Mouse (Mus musculus) midbrain, embryonic 14.5 days (tissue): ENCODE measurements at regions not wholly inside any gene's neighbourhood (a gene's known extent, or its start where the extent isn't known, plus 50 kb on each side); places are given as distances from the start of the nearest gene placed in this dataset.

Experiments
- ATAC-seq: fragments of 200-750 bp; cut with Nextera tagmentation; 2 replicates; pipeline ENCODE4 v1.8.0; 2017; ENCODE audit warnings: moderate number of reproducible peaks, moderate library complexity; ENCODE audit not compliant: low FRiP score, low TSS enrichment
- DNase-seq: peaks from one replicate; pipeline ENCODE4 v3.0.0-alpha.2; 2015
- H3K27ac ChIP-seq: fragments of 300-500 bp; sonication (generic); replicated peaks from 2 replicates; pipeline ENCODE4 v1.5.1; 2014; ENCODE audit warnings: mild to moderate bottlenecking, low read depth, low read length, moderate library complexity
- H3K27me3 ChIP-seq: fragments of 300-500 bp; sonication (generic); 2 replicates; pipeline ENCODE4 v1.6.1; 2014; ENCODE audit warnings: low read length, control low read depth, mixed read lengths; ENCODE audit not compliant: control insufficient read depth, insufficient read depth
- H3K36me3 ChIP-seq: fragments of 300-500 bp; sonication (generic); 2 replicates; pipeline ENCODE4 v1.6.1; 2014; ENCODE audit warnings: low read length, control low read depth; ENCODE audit not compliant: control insufficient read depth, insufficient read depth
- H3K4me1 ChIP-seq: fragments of 300-500 bp; sonication (generic); 2 replicates; pipeline ENCODE4 v1.6.1; 2014; ENCODE audit warnings: mild to moderate bottlenecking, antibody characterized with exemption, low read length, control low read depth; ENCODE audit not compliant: control insufficient read depth, insufficient read depth
- H3K4me2 ChIP-seq: fragments of 300-500 bp; sonication (generic); 2 replicates; pipeline ENCODE4 v1.6.1; 2014; ENCODE audit warnings: mild to moderate bottlenecking, low read length, moderate library complexity
- H3K4me3 ChIP-seq: fragments of 300-500 bp; sonication (generic); replicated peaks from 2 replicates; pipeline ENCODE4 v1.5.1; 2014; ENCODE audit warnings: low read depth, low read length
- H3K9ac ChIP-seq: fragments of 300-500 bp; sonication (generic); replicated peaks from 2 replicates; pipeline ENCODE4 v1.6.1; 2014; ENCODE audit warnings: mild to moderate bottlenecking, low read length, moderate library complexity
- H3K9me3 ChIP-seq: fragments of 300-500 bp; sonication (generic); 2 replicates; pipeline ENCODE4 v1.6.1; 2016; ENCODE audit warnings: low read length, control low read depth, mixed read lengths; ENCODE audit not compliant: control insufficient read depth
- WGBS: fragments of 180-500 bp; shearing (Covaris S2); extraction: QIAGEN DNeasy Blood & Tissue Kit; methylation state at CpG from one replicate; pipeline ENCODE4 v1.1.7; 2014; 5-methylcytosine and 5-hydroxymethylcytosine counted together

GRCm38 (mm10) chr12:49449396-49449795 is 64.4 kb downstream of the Gm43517 start:
- WGBS, result 89% methylated on average over 3 of the region's 3 CpGs
- H3K4me2 ChIP-seq, result no peak overlapping the region
- no peaks in the 10 kb centered on the region for H3K36me3 ChIP-seq
- no peak overlapping the region for H3K4me3 ChIP-seq
- no peaks in the 10 kb centered on the region for H3K27me3 ChIP-seq
- H3K9ac ChIP-seq, result no peak overlapping the region
- H3K27ac ChIP-seq, result no peak overlapping the region
- ATAC-seq, result no peak
- H3K9me3 ChIP-seq, result no peaks in the 10 kb centered on the region
- no peak for DNase-seq
- no peaks in the 10 kb centered on the region for H3K4me1 ChIP-seq

- Histone ChIP-seq H3K9ac (no peak overlapping the region), H3K4me1 (no peaks in the 10 kb centered on the region), H3K4me2 (no peak overlapping the region), H3K9me3 (no peaks in the 10 kb centered on the region), H3K4me3 (no peak overlapping the region), H3K27ac (no peak overlapping the region), H3K36me3 (no peaks in the 10 kb centered on the region), H3K27me3 (no peaks in the 10 kb centered on the region)
- WGBS, result 82% methylated on average over 1 of the region's 1 CpGs
- DNase-seq, result no peak
- ATAC-seq, result no peak
Observed at GRCm38 (mm10) chr12:49468059-49468458, 83.1 kb downstream of the Gm43517 start.

- no peak for ATAC-seq
- DNase-seq, result no peak
- Histone ChIP-seq H3K36me3 (no peaks in the 10 kb centered on the region), H3K9ac (no peak overlapping the region), H3K27me3 (no peaks in the 10 kb centered on the region), H3K4me1 (no peaks in the 10 kb centered on the region), H3K4me3 (no peak overlapping the region), H3K27ac (no peak overlapping the region), H3K4me2 (no peak overlapping the region), H3K9me3 (no peaks in the 10 kb centered on the region)
- 91% methylated on average over 3 of the region's 3 CpGs for WGBS
Observed at GRCm38 (mm10) chr12:49473371-49473770, 88.4 kb downstream of the Gm43517 start.

GRCm38 (mm10) chr12:49480656-49481055 is 95.7 kb downstream of the Gm43517 start:
- H3K4me3 ChIP-seq, result no peak overlapping the region
- H3K36me3 ChIP-seq, result no peaks in the 10 kb centered on the region
- H3K27me3 ChIP-seq, result no peaks in the 10 kb centered on the region
- WGBS, result 46% methylated on average over 3 of the region's 3 CpGs
- DNase-seq (peak; percentile 48), ATAC-seq (no peak)
- peaks cover 11% of the 10 kb centered on the region for H3K4me1 ChIP-seq
- no peaks in the 10 kb centered on the region for H3K9me3 ChIP-seq
- no peak overlapping the region for H3K27ac ChIP-seq
- H3K4me2 ChIP-seq, result 0 out of 2 replicates have a peak overlapping the region, but pooled peaks have one; percentile 15
- no peak overlapping the region for H3K9ac ChIP-seq

GRCm38 (mm10) chr12:49481151-49481550 is 96.2 kb downstream of the Gm43517 start:
- ATAC-seq (no peak), DNase-seq (peak; percentile 46)
- no peaks in the 10 kb centered on the region for H3K27me3 ChIP-seq
- no peaks in the 10 kb centered on the region for H3K9me3 ChIP-seq
- peak overlapping the region; percentile 15; the same call in 1 of the 2 replicates for H3K4me2 ChIP-seq
- H3K4me1 ChIP-seq, result peaks cover 11% of the 10 kb centered on the region
- H3K4me3 ChIP-seq, result no peak overlapping the region
- WGBS, result 52% methylated on average over 8 of the region's 8 CpGs
- H3K9ac ChIP-seq, result no peak overlapping the region
- 0 out of 2 replicates have a peak overlapping the region, but pooled peaks have one; percentile 20 for H3K27ac ChIP-seq
- no peaks in the 10 kb centered on the region for H3K36me3 ChIP-seq

- Histone ChIP-seq H3K4me3 (no peak overlapping the region), H3K36me3 (no peaks in the 10 kb centered on the region), H3K9ac (no peak overlapping the region), H3K9me3 (no peaks in the 10 kb centered on the region), H3K4me1 (peaks cover 11% of the 10 kb centered on the region), H3K27ac (no peak overlapping the region), H3K4me2 (no peak overlapping the region), H3K27me3 (no peaks in the 10 kb centered on the region)
- DNase-seq (no peak), ATAC-seq (no peak)
- 87% methylated on average over 4 of the region's 4 CpGs for WGBS
Observed at GRCm38 (mm10) chr12:49482367-49482766, 97.4 kb downstream of the Gm43517 start.

GRCm38 (mm10) chr12:49484070-49484770 is 99.2 kb downstream of the Gm43517 start:
- Histone ChIP-seq H3K27ac (0 out of 2 replicates have a peak overlapping the region, but pooled peaks have one; percentile 45), H3K36me3 (no peaks in the 10 kb centered on the region), H3K4me3 (no peak overlapping the region), H3K9me3 (no peaks in the 10 kb centered on the region), H3K27me3 (no peaks in the 10 kb centered on the region), H3K4me2 (no peak overlapping the region), H3K9ac (no peak overlapping the region), H3K4me1 (peaks cover 11% of the 10 kb centered on the region)
- WGBS, result 10% methylated on average over 4 of the region's 4 CpGs
- ATAC-seq (peak; percentile 82), DNase-seq (peak; percentile 75)

- H3K9me3 ChIP-seq, result no peaks in the 10 kb centered on the region
- ATAC-seq (no peak), DNase-seq (no peak)
- no peak overlapping the region for H3K4me2 ChIP-seq
- no peaks in the 10 kb centered on the region for H3K4me1 ChIP-seq
- no peaks in the 10 kb centered on the region for H3K27me3 ChIP-seq
- H3K27ac ChIP-seq, result no peak overlapping the region
- no peaks in the 10 kb centered on the region for H3K36me3 ChIP-seq
- no peak overlapping the region for H3K9ac ChIP-seq
- H3K4me3 ChIP-seq, result no peak overlapping the region
Observed at GRCm38 (mm10) chr12:49513131-49513530, 128.2 kb downstream of the Gm43517 start.

- Histone ChIP-seq H3K9ac (no peak overlapping the region), H3K4me3 (no peak overlapping the region), H3K27me3 (no peaks in the 10 kb centered on the region), H3K4me1 (no peaks in the 10 kb centered on the region), H3K4me2 (no peak overlapping the region), H3K27ac (no peak overlapping the region), H3K36me3 (no peaks in the 10 kb centered on the region), H3K9me3 (no peaks in the 10 kb centered on the region)
- DNase-seq, result no peak
- no peak for ATAC-seq
- WGBS, result 78% methylated on average over 1 of the region's 1 CpGs
Observed at GRCm38 (mm10) chr12:49514616-49515015, 129.6 kb downstream of the Gm43517 start.
